Mouse (Mus musculus): ENCODE data around the gene Fgd4. TPM values are rescaled to one million over a fixed set of nuclear protein-coding genes. Genes with fewer than 3 reads are reported as not detected.
"Not testable (repeated sequence)": the region's sequence is repeated elsewhere in the genome, so short reads cannot be mapped to it uniquely, and the experiment has no call there.

Gene Fgd4
- polyA plus RNA-seq, 1 experiment: 0.11 TPM

DNA sequence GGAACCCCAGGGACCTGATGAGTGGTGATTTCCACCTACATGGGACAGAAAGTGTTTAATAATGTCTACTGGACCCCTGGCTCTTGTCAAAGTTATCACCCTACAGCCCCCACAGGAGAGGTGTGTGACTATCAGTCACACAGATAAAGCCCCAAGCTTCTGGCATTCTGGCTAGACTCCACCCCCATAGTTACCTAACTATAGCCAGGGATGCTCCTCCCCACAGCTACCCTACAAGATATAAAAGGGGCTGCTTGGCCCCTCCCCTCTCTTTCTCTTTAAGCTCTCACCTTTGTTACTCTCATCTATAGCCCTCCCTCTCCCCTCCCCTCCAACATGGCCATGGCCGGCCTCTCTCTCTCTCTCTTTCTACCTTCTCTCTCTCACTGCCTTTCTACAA lies 53.7 kb downstream of the Fgd4 start:
- Histone ChIP-seq H3ac (ENCODE audit: control insufficient read depth, insufficient read length, low read depth) (no peak overlapping the region), H3K79me2 (ENCODE audit: control insufficient read depth, insufficient read depth) (no peaks in the 10 kb centered on the region), H3K36me3 (ENCODE audit: control insufficient read depth, insufficient read depth) (no peaks in the 10 kb centered on the region), H3K4me3 (ENCODE audit: insufficient read depth, poor library complexity, severe bottlenecking) (no peak overlapping the region), H3K27me3 (ENCODE audit: control insufficient read depth, insufficient read depth, insufficient read length) (no peaks in the 10 kb centered on the region), H3K79me3 (ENCODE audit: low read depth) (no peaks in the 10 kb centered on the region)
- TF ChIP-seq MAX (IDR thresholded peaks at IDR 0.05): no peak
- no peak for TF ChIP-seq CTCF (IDR thresholded peaks at IDR 0.05; ENCODE audit: control insufficient read depth, insufficient read depth, insufficient read length)
- TF ChIP-seq MYOD1 (IDR thresholded peaks at IDR 0.05; ENCODE audit: control insufficient read depth, insufficient read length, low read depth): no peak
- no peak for TF ChIP-seq USF1 (IDR thresholded peaks at IDR 0.05; ENCODE audit: low read depth)
- no peak for TF ChIP-seq FOSL1 (IDR thresholded peaks at IDR 0.05; ENCODE audit: insufficient read depth, low read length, poor library complexity, severe bottlenecking)
- no peak for TF ChIP-seq MYOG (IDR thresholded peaks at IDR 0.05; ENCODE audit: control insufficient read depth, extremely low read depth, insufficient read length)
- no peak for TF ChIP-seq CEBPB (IDR thresholded peaks at IDR 0.05; ENCODE audit: low read depth)

- H3K79me2 ChIP-seq (ENCODE audit: control insufficient read depth, insufficient read depth): no peaks in the 10 kb centered on the region
- H3K79me3 ChIP-seq (ENCODE audit: low read depth): no peaks in the 10 kb centered on the region
- no peaks in the 10 kb centered on the region for H3K27me3 ChIP-seq (ENCODE audit: control insufficient read depth, insufficient read depth, insufficient read length)
- H3ac ChIP-seq (ENCODE audit: control insufficient read depth, insufficient read length, low read depth): no peak overlapping the region
- no peak overlapping the region for H3K4me3 ChIP-seq (ENCODE audit: insufficient read depth, poor library complexity, severe bottlenecking)
- H3K36me3 ChIP-seq (ENCODE audit: control insufficient read depth, insufficient read depth): no peaks in the 10 kb centered on the region
- TF ChIP-seq MYOG (IDR thresholded peaks at IDR 0.05; ENCODE audit: control insufficient read depth, extremely low read depth, insufficient read length): no peak
- no peak for TF ChIP-seq CEBPB (IDR thresholded peaks at IDR 0.05; ENCODE audit: low read depth)
- no peak for TF ChIP-seq FOSL1 (IDR thresholded peaks at IDR 0.05; ENCODE audit: insufficient read depth, low read length, poor library complexity, severe bottlenecking)
- no peak for TF ChIP-seq USF1 (IDR thresholded peaks at IDR 0.05; ENCODE audit: low read depth)
- no peak for TF ChIP-seq MYOD1 (IDR thresholded peaks at IDR 0.05; ENCODE audit: control insufficient read depth, insufficient read length, low read depth)
- no peak for TF ChIP-seq CTCF (IDR thresholded peaks at IDR 0.05; ENCODE audit: control insufficient read depth, insufficient read depth, insufficient read length)
Measured at GRCm38 (mm10) chr16:16542956-16543441, 57.4 kb downstream of the Fgd4 start.

DNA sequence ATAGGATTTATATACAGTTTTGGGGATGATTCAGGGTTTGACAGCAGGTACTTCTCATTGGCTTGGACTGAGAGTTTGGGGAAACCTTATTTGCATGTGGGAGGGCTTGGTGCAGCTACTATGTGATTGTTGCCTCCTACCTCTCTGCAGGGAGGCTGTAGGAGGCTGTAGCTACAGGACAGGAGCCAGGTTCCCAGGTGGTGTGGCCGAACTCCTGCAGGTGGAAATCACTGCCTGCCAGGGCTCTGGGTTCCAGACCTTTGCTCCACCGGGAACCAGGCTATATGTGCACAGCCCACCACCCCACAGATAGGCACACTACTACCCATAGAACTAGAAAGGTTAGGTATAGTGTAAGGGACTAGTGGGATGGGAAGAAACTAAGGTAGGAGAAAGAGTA lies 61.0 kb downstream of the Fgd4 start:
- not testable (repeated sequence) for H3ac ChIP-seq (ENCODE audit: control insufficient read depth, insufficient read length, low read depth); H3K79me3 ChIP-seq (ENCODE audit: low read depth); H3K4me3 ChIP-seq (ENCODE audit: insufficient read depth, poor library complexity, severe bottlenecking); H3K36me3 ChIP-seq (ENCODE audit: control insufficient read depth, insufficient read depth); H3K27me3 ChIP-seq (ENCODE audit: control insufficient read depth, insufficient read depth, insufficient read length); H3K79me2 ChIP-seq (ENCODE audit: control insufficient read depth, insufficient read depth)

GRCm38 (mm10) chr16:16535232-16535631 lies 65.1 kb downstream of the Fgd4 start:
- H3K27me3 ChIP-seq (ENCODE audit: control insufficient read depth, insufficient read depth, insufficient read length): no peaks in the 10 kb centered on the region
- no peaks in the 10 kb centered on the region for H3K79me2 ChIP-seq (ENCODE audit: control insufficient read depth, insufficient read depth)
- H3K4me3 ChIP-seq (ENCODE audit: insufficient read depth, poor library complexity, severe bottlenecking): no peak overlapping the region
- no peak overlapping the region for H3ac ChIP-seq (ENCODE audit: control insufficient read depth, insufficient read length, low read depth)
- no peaks in the 10 kb centered on the region for H3K79me3 ChIP-seq (ENCODE audit: low read depth)
- H3K36me3 ChIP-seq (ENCODE audit: control insufficient read depth, insufficient read depth): no peaks in the 10 kb centered on the region
- no peak for TF ChIP-seq MYOG (IDR thresholded peaks at IDR 0.05; ENCODE audit: control insufficient read depth, extremely low read depth, insufficient read length)
- TF ChIP-seq FOSL1 (IDR thresholded peaks at IDR 0.05; ENCODE audit: insufficient read depth, low read length, poor library complexity, severe bottlenecking): no peak
- no peak for TF ChIP-seq CEBPB (IDR thresholded peaks at IDR 0.05; ENCODE audit: low read depth)
- no peak for TF ChIP-seq MYOD1 (IDR thresholded peaks at IDR 0.05; ENCODE audit: control insufficient read depth, insufficient read length, low read depth)
- TF ChIP-seq USF1 (IDR thresholded peaks at IDR 0.05; ENCODE audit: low read depth): no peak
- no peak for TF ChIP-seq CTCF (IDR thresholded peaks at IDR 0.05; ENCODE audit: control insufficient read depth, insufficient read depth, insufficient read length)
- no peak for TF ChIP-seq MAX (IDR thresholded peaks at IDR 0.05)

GRCm38 (mm10) chr16:16528014-16528413 lies 72.3 kb downstream of the Fgd4 start:
- Histone ChIP-seq H3K27me3 (ENCODE audit: control insufficient read depth, insufficient read depth, insufficient read length) (no peaks in the 10 kb centered on the region), H3ac (ENCODE audit: control insufficient read depth, insufficient read length, low read depth) (no peak overlapping the region), H3K79me2 (ENCODE audit: control insufficient read depth, insufficient read depth) (no peaks in the 10 kb centered on the region), H3K4me3 (ENCODE audit: insufficient read depth, poor library complexity, severe bottlenecking) (no peak overlapping the region), H3K79me3 (ENCODE audit: low read depth) (no peaks in the 10 kb centered on the region), H3K36me3 (ENCODE audit: control insufficient read depth, insufficient read depth) (no peaks in the 10 kb centered on the region)
- TF ChIP-seq MAX (IDR thresholded peaks at IDR 0.05) (no peak), CEBPB (IDR thresholded peaks at IDR 0.05; ENCODE audit: low read depth) (no peak), USF1 (IDR thresholded peaks at IDR 0.05; ENCODE audit: low read depth) (no peak), MYOD1 (IDR thresholded peaks at IDR 0.05; ENCODE audit: control insufficient read depth, insufficient read length, low read depth) (no peak), CTCF (IDR thresholded peaks at IDR 0.05; ENCODE audit: control insufficient read depth, insufficient read depth, insufficient read length) (no peak), FOSL1 (IDR thresholded peaks at IDR 0.05; ENCODE audit: insufficient read depth, low read length, poor library complexity, severe bottlenecking) (no peak), MYOG (IDR thresholded peaks at IDR 0.05; ENCODE audit: control insufficient read depth, extremely low read depth, insufficient read length) (no peak)

DNA sequence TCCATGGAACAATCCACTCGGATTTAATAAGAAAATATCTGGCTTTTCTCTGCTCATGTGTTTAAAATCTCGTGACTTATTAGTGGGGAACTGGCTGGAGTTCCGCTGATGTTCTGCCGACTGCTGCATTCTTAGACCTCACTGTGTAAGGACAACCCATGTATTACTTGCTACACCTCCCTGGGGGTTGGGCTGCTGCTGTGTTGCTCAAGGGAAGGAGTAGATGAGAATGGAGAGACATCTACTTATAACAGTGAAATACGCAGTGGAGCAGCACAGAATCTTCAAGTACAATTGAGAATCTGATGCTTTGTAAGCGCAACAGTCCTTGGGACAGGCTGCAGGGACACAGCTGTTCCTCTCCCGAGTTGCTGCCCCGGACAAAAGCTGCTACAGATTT lies 73.1 kb downstream of the Fgd4 start:
- H3ac ChIP-seq (ENCODE audit: control insufficient read depth, insufficient read length, low read depth): no peak overlapping the region
- H3K79me3 ChIP-seq (ENCODE audit: low read depth): no peaks in the 10 kb centered on the region
- H3K79me2 ChIP-seq (ENCODE audit: control insufficient read depth, insufficient read depth): no peaks in the 10 kb centered on the region
- H3K36me3 ChIP-seq (ENCODE audit: control insufficient read depth, insufficient read depth): no peaks in the 10 kb centered on the region
- H3K4me3 ChIP-seq (ENCODE audit: insufficient read depth, poor library complexity, severe bottlenecking): no peak overlapping the region
- no peaks in the 10 kb centered on the region for H3K27me3 ChIP-seq (ENCODE audit: control insufficient read depth, insufficient read depth, insufficient read length)
- TF ChIP-seq CEBPB (IDR thresholded peaks at IDR 0.05; ENCODE audit: low read depth) (no peak), MAX (IDR thresholded peaks at IDR 0.05) (no peak), USF1 (IDR thresholded peaks at IDR 0.05; ENCODE audit: low read depth) (no peak), FOSL1 (IDR thresholded peaks at IDR 0.05; ENCODE audit: insufficient read depth, low read length, poor library complexity, severe bottlenecking) (no peak), MYOD1 (IDR thresholded peaks at IDR 0.05; ENCODE audit: control insufficient read depth, insufficient read length, low read depth) (no peak), MYOG (IDR thresholded peaks at IDR 0.05; ENCODE audit: control insufficient read depth, extremely low read depth, insufficient read length) (no peak), CTCF (IDR thresholded peaks at IDR 0.05; ENCODE audit: control insufficient read depth, insufficient read depth, insufficient read length) (no peak)

Data from C2C12 (cell line).